Mouse (Mus musculus) testis, adult 2 months (tissue): Measurements from ENCODE around the gene Nanos2. TPM values are rescaled to one million over a fixed set of nuclear protein-coding genes. Genes with fewer than 3 reads are reported as not detected.
A peak's percentile ranks its signal among the peaks of the same experiment; 100 is the strongest.

Experiments
- H3K27ac ChIP-seq: fragments of 200-500 bp; 2 replicates; pipeline ENCODE4 v1.5.1; 2012; ENCODE audit warnings: low read depth, low read length; ENCODE audit not compliant: control insufficient read depth, insufficient read depth
- H3K27me3 ChIP-seq: fragments of 200-500 bp; 2 replicates; pipeline ENCODE4 v1.6.1; 2012; ENCODE audit warnings: mild to moderate bottlenecking, low read length, moderate library complexity; ENCODE audit not compliant: control insufficient read depth, insufficient read depth
- H3K36me3 ChIP-seq: fragments of 200-500 bp; 2 replicates; pipeline ENCODE4 v1.6.1; 2012; ENCODE audit warnings: mild to moderate bottlenecking, low read length; ENCODE audit not compliant: control insufficient read depth, insufficient read depth
- H3K4me1 ChIP-seq: fragments of 200-500 bp; 2 replicates; pipeline ENCODE4 v1.6.1; 2012; ENCODE audit warnings: low read length; ENCODE audit not compliant: control insufficient read depth, insufficient read depth
- H3K4me3 ChIP-seq: fragments of 200-500 bp; 2 replicates; pipeline ENCODE4 v1.5.1; 2012; ENCODE audit warnings: low read depth, mild to moderate bottlenecking, low read length, moderate library complexity, mixed read lengths; ENCODE audit not compliant: control insufficient read depth
- CTCF ChIP-seq: fragments of 200-500 bp; IDR thresholded peaks from 2 replicates; pipeline ENCODE4 v1.5.1; 2012; ENCODE audit warnings: low read depth, mild to moderate bottlenecking, inconsistent platforms, low read length, moderate library complexity; ENCODE audit not compliant: control insufficient read depth, insufficient read depth, insufficient replicate concordance
- POLR2A ChIP-seq: fragments of 200-500 bp; IDR thresholded peaks from 2 replicates; pipeline ENCODE4 v1.6.1; 2012; ENCODE audit warnings: low read depth, mild to moderate bottlenecking, inconsistent platforms, low read length, moderate library complexity; ENCODE audit not compliant: control insufficient read depth
- polyA plus RNA-seq: library from polyadenylated mRNA; depleted of rRNA; stranded (reverse); fragments of >200 nt; gene quantifications from 2 replicates; pipeline ENCODE4 v1.2.3, GENCODE M21; 2012

Gene Nanos2
- polyA plus RNA-seq, 1 experiment, result 0.10 TPM

DNA sequence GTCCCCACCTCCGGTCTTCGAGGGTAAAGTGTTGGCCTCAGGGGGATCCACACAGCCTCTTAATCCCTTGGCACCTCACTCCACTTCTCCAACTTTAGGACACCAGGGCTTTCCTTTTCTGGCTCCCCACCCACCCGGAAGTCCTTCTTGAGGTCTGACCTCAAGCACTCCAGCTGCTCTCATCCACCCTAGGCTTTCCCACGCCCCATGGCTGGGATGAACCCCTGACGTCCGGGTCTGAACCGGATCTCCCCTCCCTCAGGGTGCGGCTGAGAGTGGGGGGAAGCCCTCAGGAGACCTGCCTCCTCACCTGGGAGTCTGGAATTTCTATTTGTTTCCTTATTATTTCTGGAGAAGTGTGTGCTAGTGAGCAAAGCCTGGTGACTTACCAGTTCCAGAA lies 33.8 kb downstream of the Nanos2 start:
- Histone ChIP-seq H3K27me3 (no peaks in the 10 kb centered on the region), H3K36me3 (no peaks in the 10 kb centered on the region), H3K4me3 (no peak overlapping the region), H3K27ac (no peak overlapping the region), H3K4me1 (peaks cover 26% of the 10 kb centered on the region)
- TF ChIP-seq POLR2A (no peak), CTCF (no peak)

DNA sequence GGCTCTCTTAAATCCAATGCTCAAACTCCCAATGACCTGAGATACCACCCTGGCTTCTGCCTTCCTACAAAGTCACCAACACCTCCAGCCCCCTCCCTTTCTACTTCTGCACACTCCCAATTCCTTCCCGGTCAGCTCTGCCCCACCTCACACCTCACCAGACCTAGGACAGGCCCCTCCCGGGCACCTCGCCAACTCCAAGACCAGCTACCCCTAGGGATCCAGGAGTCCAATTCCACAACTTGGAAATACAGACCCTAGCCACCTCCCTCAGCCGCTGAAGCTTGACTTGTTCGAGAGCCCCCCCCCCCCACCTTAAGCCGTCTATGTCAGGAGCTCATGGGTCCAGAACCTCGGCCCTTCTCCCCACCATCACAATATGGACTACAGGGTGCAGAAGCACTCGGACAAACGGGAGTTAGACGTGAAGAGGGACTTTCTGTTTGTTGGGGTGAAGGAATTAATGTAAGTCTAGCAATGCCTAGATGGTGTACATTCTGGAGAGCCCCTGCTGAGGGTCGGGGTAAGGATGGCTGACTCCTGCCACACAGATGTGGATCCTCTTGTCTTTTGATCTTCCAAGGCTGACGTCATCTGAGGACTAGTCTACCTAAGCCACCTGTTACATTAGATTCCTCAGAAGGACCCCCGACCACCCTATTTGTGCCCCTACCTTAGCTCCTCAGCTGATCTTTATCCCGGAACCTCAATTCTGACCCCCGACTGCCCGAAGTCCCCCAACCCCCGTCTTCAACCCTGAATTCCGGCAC lies 35.2 kb downstream of the Nanos2 start:
- no peak overlapping the region for H3K27ac ChIP-seq
- H3K4me1 ChIP-seq, result peaks cover 26% of the 10 kb centered on the region
- peak overlapping the region; percentile 94 for H3K4me3 ChIP-seq
- no peak for TF ChIP-seq CTCF
- no peak for TF ChIP-seq POLR2A
- no peaks in the 10 kb centered on the region for H3K36me3 ChIP-seq
- no peaks in the 10 kb centered on the region for H3K27me3 ChIP-seq

DNA sequence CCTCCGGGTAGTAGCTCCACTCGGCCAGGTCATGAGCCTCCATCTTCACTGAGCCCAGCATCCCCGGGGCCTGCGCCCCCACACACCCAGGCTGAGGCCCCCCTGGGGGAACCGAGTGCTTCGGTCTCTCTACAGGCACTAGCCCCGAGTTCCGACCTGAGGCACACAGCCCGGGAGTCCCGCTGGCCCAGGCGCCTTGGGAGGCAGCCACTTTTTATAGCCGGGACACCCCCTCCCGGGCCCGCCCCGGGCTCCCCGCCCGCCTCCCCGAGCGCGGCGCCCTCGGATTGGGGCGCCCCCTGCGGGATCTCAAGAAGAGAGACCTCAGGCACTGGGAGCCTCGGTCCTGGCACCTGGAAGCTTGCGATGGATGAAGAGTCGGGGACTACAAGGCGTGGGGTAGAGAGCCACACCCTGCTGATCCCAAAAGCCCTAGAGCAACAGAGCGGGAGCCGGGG lies 36.2 kb downstream of the Nanos2 start, which contains the start of gene Foxa3:
TSS of gene Foxa3 (minus strand) at position 182 of the 458 bp plus-strand sequence.
- no peaks in the 10 kb centered on the region for H3K27me3 ChIP-seq
- no peak for TF ChIP-seq POLR2A
- TF ChIP-seq CTCF, result no peak
- H3K4me1 ChIP-seq, result peaks cover 22% of the 10 kb centered on the region
- H3K27ac ChIP-seq, result no peak within 1 kb of the TSS
- H3K36me3 ChIP-seq, result no peaks in the 10 kb centered on the region
- H3K4me3 ChIP-seq, result peak within 1 kb of the TSS; percentile 94

DNA sequence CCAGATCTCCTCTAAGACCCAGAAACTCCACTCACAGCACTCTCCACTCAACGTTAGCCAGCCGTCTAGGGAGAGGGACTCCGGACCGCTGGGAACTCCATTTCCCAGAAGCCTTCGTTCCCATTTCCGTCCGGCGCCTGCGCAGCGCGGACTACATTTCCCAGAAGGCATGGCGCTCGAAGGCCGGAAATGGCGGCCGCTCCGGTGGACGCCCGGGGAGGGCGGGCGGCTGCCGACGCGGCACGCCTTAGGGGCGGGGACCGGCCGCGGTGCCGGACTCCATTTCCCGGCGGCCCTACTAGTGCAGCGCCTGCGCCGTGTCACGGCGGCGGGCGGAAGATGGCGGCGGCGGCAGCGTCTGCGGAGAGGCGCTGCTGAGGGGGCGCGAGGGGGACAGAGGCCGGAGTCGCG lies 36.9 kb downstream of the Nanos2 start, which contains the start of gene Sympk:
TSS of gene Sympk (plus strand) at position 282 of the 411 bp plus-strand sequence.
- Histone ChIP-seq H3K4me1 (peaks cover 18% of the 10 kb centered on the region), H3K36me3 (no peaks in the 10 kb centered on the region), H3K27ac (peak within 1 kb of the TSS; percentile 78), H3K4me3 (peak within 1 kb of the TSS; percentile 94), H3K27me3 (no peaks in the 10 kb centered on the region)
- TF ChIP-seq CTCF (no peak), POLR2A (peak; percentile 54; the same call in 1 of the 2 replicates)

DNA sequence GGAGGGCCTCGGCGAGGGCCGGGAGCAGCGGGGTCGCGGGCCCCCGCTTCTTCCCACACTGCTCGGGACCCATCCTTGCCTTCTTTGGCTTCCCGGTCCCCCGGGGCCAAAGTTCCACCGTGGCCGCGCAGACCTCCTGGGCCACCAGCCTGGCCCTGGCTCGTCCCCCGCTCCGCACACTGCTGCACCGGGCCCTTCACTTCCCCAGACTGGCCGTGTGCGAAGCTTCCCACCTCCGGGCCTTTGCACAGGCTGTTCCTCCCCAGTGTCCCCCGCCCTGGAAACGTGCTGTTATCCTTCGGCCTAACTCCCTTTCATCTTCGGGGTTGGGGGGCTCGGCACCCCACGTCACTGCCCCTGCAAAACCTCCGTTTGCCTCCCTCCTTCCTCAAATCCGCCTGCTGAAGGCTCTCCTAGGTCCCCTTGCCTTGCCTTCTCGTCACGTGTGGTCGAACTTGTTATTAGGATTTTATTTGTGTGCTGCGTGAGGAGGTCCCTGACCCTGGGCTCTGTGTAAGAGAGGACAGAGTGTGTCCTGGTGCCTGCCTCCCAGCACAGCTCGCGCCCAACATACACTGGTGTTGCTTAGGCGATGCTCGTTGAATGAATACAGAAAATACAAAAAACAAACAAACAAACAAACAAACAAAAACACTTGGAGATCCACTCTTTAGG lies 37.5 kb downstream of the Nanos2 start:
- H3K4me1 ChIP-seq, result peaks cover 18% of the 10 kb centered on the region

DNA sequence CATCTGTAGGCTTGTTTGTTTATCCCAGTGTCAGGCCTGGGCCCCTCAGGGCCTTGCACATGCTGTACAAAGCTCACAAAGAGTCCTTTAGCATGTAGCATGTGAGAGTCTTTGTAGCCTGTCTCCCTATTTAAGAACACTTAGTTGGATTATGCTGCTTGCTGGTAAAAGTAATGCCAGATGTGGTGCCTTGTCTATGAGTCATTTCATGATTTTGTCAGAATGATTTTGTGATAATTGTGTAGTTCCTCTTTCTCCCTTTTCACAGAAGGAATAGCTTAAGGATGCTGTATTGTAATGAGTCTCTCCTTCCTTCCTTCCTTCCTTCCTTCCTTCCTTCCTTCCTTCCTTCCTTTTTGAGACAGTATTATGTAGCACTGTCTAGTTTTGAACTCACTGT lies 40.9 kb downstream of the Nanos2 start:
- no peak overlapping the region for H3K4me3 ChIP-seq
- TF ChIP-seq CTCF, result no peak
- TF ChIP-seq POLR2A, result no peak
- no peaks in the 10 kb centered on the region; the same call in 1 of the 2 replicates for H3K36me3 ChIP-seq

More for the DNA sequence above, 37.5 kb downstream of the Nanos2 start:
- peak overlapping the region; percentile 94 for H3K4me3 ChIP-seq
- no peaks in the 10 kb centered on the region for H3K27me3 ChIP-seq
- peak overlapping the region; percentile 78 for H3K27ac ChIP-seq
- TF ChIP-seq POLR2A (0 out of 2 replicates have a peak, but pooled peaks have one; percentile 15), CTCF (no peak)
- H3K36me3 ChIP-seq, result no peaks in the 10 kb centered on the region

DNA sequence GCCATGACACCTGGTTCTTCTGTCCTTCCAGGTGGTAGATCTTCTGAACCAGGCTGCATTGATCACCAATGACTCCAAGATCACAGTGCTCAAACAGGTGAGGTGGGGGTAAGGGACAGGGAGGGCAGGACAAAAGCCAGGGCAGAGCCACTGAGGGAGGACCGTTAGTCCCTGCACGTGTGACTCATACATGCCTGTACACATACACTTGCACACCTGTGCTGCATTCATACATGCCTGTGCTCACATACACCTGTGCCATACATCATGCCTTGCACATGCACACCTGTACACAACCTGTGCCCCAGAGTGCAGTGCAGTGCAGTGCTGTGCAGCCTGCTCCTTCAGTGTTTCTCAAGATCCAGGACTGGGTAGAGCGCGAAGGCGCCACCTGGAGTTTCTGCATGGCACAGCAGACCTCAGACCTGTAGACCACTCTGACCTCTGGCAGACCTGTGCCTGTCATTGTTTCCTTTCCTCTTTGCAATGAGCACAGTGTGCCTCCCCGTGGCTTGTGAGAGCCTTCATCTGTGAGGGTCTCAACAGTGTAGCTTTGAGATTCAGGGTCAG lies 42.0 kb downstream of the Nanos2 start:
- no peak overlapping the region for H3K4me3 ChIP-seq
- no peaks in the 10 kb centered on the region; the same call in 1 of the 2 replicates for H3K36me3 ChIP-seq

More for the DNA sequence above, 40.9 kb downstream of the Nanos2 start:
- no peak overlapping the region for H3K27ac ChIP-seq
- no peaks in the 10 kb centered on the region for H3K27me3 ChIP-seq
- H3K4me1 ChIP-seq, result peaks cover 11% of the 10 kb centered on the region

More for the DNA sequence above, 42.0 kb downstream of the Nanos2 start:
- H3K27me3 ChIP-seq, result no peaks in the 10 kb centered on the region
- no peak overlapping the region for H3K27ac ChIP-seq
- peaks cover 5% of the 10 kb centered on the region for H3K4me1 ChIP-seq
- TF ChIP-seq CTCF, result peak; percentile 57; the same call in 1 of the 2 replicates
- TF ChIP-seq POLR2A, result no peak
